Mouse (Mus musculus) ES-Bruce4 (cell line): ENCODE data around the gene Secisbp2l. TPM values are rescaled to one million over a fixed set of nuclear protein-coding genes. Genes with fewer than 3 reads are reported as not detected.

ENCODE experiments used
- H3K27ac ChIP-seq: 2 replicates; pipeline ENCODE4 v1.5.1; 2012; ENCODE audit warnings: low read length, inconsistent platforms; ENCODE audit not compliant: insufficient read depth
- H3K27me3 ChIP-seq: 2 replicates; pipeline ENCODE4 v1.6.1; 2012; ENCODE audit warnings: mild to moderate bottlenecking, low read length, inconsistent platforms; ENCODE audit not compliant: control insufficient read depth, poor library complexity, insufficient read depth, severe bottlenecking
- H3K36me3 ChIP-seq: 2 replicates; pipeline ENCODE4 v1.6.1; 2012; ENCODE audit warnings: inconsistent platforms, mild to moderate bottlenecking, low read length, moderate library complexity; ENCODE audit not compliant: control insufficient read depth, poor library complexity, insufficient read depth, severe bottlenecking
- H3K4me1 ChIP-seq: one replicate; pipeline ENCODE4 v1.8.1; 2011; ENCODE audit warnings: low read length; ENCODE audit not compliant: control insufficient read depth, insufficient read depth
- H3K4me3 ChIP-seq: 2 replicates; pipeline ENCODE4 v1.5.1; 2011; ENCODE audit warnings: low read depth, mild to moderate bottlenecking, low read length
- H3K9ac ChIP-seq: 2 replicates; pipeline ENCODE4 v1.6.1; 2012; ENCODE audit warnings: low read depth, mild to moderate bottlenecking, inconsistent platforms; ENCODE audit not compliant: poor library complexity, severe bottlenecking
- H3K9me3 ChIP-seq: replicated peaks from 2 replicates; pipeline ENCODE4 v1.6.1; 2012; ENCODE audit warnings: mild to moderate bottlenecking, low read length, inconsistent platforms; ENCODE audit not compliant: control insufficient read depth, poor library complexity, insufficient read depth, severe bottlenecking
- CTCF ChIP-seq: IDR thresholded peaks from one replicate; pipeline ENCODE4 v1.8.1; 2011; ENCODE audit warnings: low read depth, low read length
- EP300 ChIP-seq: IDR thresholded peaks from 2 replicates; pipeline ENCODE4 v1.6.1; 2011; ENCODE audit warnings: low read depth, low read length; ENCODE audit not compliant: insufficient read depth
- POLR2A ChIP-seq: IDR thresholded peaks from one replicate; pipeline ENCODE4 v1.8.1; 2011; ENCODE audit warnings: low read length; ENCODE audit not compliant: insufficient read depth
- polyA plus RNA-seq: library from polyadenylated mRNA; stranded (reverse); fragments of >200 nt; gene quantifications from 2 replicates; pipeline ENCODE4 v1.2.4, GENCODE M21; 2011; ENCODE audit warnings: low read depth; ENCODE audit not compliant: missing spikeins, insufficient read depth, insufficient read length

Gene Secisbp2l
- 20.8 and 21.4 TPM in 2 replicates for polyA plus RNA-seq

DNA sequence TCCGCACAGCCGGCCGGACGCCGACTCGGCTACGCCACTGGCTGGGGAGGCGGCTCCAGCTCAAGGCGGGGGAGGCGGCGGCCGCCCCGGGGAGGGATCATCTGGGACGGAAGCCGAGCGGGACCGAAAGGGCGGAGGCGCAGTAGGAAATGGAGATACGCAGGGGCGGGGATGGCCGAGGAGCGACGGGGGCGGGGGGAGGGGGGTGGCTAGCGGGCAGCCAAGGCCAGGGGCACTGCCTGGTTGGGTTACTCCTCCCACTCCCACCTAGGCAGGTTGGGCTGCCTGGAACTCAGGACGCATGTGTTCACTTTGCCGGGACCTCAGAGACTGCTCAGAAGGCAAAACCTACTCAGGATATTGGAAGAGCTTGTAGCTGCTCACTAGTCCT, at the start of gene Secisbp2l:
Gene Secisbp2l, minus strand, starts transcription at position 152 of the 391 bp plus-strand sequence.
- H3K9ac ChIP-seq = peak within 1 kb of the TSS; percentile 99
- H3K36me3 ChIP-seq = no peaks in the 10 kb centered on the region; the same call in 1 of the 2 replicates
- TF ChIP-seq CTCF = no peak
- TF ChIP-seq POLR2A = peak; percentile 63
- peak within 1 kb of the TSS; percentile 97 for H3K4me3 ChIP-seq
- no peak within 1 kb of the TSS for H3K27ac ChIP-seq
- H3K27me3 ChIP-seq = no peaks in the 10 kb centered on the region
- H3K4me1 ChIP-seq = no peaks in the 10 kb centered on the region
- no peaks in the 10 kb centered on the region for H3K9me3 ChIP-seq

DNA sequence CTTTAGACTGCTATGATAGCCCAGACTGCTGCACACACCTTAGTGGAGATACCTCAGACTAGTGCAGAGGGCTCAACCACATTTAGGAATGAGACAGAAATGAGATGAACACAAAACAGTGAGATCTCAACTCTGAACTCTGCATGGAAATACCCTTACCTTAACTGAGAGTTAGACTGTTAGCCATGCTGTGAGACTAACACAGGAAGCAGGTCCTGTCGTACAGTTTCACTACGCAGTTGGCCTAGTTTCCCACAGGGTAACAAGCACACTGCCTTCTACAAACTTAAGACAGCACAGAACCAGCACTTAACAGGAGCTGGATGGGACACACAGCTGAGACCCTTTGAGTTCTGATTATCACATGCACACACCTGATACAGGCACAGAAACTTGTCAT, 47.3 kb upstream of the Secisbp2l start:
- peaks cover 32% of the 10 kb centered on the region for H3K36me3 ChIP-seq

DNA sequence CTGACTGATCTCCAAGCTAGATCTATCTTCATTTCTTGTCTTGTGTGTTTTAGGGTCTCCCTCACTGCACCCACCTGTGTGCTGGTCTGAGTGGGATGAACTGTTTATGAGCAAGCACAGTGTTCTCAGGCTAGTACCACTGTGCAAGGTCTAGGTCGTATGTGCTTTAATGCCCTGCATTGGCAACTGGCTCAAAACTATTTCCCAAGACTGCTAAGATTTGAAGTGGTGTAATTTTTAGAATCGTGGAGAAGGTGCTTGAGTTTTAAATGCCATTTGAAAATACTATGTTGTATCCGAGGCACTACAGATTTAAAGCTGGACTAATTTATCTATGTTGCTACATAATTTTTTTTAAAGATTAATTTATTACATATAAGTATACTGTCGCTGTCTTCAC, 45.2 kb upstream of the Secisbp2l start:
- no peaks in the 10 kb centered on the region for H3K9me3 ChIP-seq
- H3K36me3 ChIP-seq = peaks cover 14% of the 10 kb centered on the region
- TF ChIP-seq EP300 (no peak), CTCF (no peak), POLR2A (no peak)

More for the DNA sequence above, 47.3 kb upstream of the Secisbp2l start:
- TF ChIP-seq POLR2A (no peak), CTCF (no peak), EP300 (no peak)
- no peaks in the 10 kb centered on the region for H3K27me3 ChIP-seq
- no peak overlapping the region for H3K27ac ChIP-seq
- no peaks in the 10 kb centered on the region for H3K9me3 ChIP-seq
- H3K4me3 ChIP-seq = no peak overlapping the region
- H3K9ac ChIP-seq = no peak overlapping the region
- no peaks in the 10 kb centered on the region for H3K4me1 ChIP-seq

DNA sequence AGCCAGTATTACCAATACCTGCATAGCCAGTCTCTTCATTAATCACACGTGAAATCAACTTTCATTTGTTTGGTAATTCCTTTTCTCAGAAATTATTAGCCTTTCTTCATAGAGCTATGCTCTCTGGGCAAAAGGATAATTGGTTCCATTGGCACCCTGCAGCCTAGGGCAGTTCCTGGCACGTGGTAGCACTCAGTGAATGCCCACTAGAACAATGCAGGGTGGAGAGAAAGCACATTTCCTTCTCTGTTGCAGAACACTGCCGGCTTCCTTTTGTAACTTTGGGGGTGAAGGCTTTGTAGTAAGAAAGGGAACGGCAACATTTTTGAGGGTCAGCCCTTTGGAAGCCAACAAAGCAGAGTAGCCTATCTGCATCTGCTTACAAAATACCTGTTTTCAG, 43.5 kb upstream of the Secisbp2l start:
- no peak overlapping the region for H3K27ac ChIP-seq
- H3K9me3 ChIP-seq = no peaks in the 10 kb centered on the region
- H3K9ac ChIP-seq = no peak overlapping the region
- H3K27me3 ChIP-seq = no peaks in the 10 kb centered on the region
- H3K4me1 ChIP-seq = peaks cover 2% of the 10 kb centered on the region
- peaks cover 3% of the 10 kb centered on the region; the same call in 1 of the 2 replicates for H3K36me3 ChIP-seq
- no peak overlapping the region for H3K4me3 ChIP-seq
- TF ChIP-seq CTCF (no peak), EP300 (no peak), POLR2A (no peak)

More for the DNA sequence above, 45.2 kb upstream of the Secisbp2l start:
- Histone ChIP-seq H3K27me3 (no peaks in the 10 kb centered on the region), H3K27ac (no peak overlapping the region), H3K4me3 (no peak overlapping the region), H3K9ac (no peak overlapping the region), H3K4me1 (peaks cover 2% of the 10 kb centered on the region)

DNA sequence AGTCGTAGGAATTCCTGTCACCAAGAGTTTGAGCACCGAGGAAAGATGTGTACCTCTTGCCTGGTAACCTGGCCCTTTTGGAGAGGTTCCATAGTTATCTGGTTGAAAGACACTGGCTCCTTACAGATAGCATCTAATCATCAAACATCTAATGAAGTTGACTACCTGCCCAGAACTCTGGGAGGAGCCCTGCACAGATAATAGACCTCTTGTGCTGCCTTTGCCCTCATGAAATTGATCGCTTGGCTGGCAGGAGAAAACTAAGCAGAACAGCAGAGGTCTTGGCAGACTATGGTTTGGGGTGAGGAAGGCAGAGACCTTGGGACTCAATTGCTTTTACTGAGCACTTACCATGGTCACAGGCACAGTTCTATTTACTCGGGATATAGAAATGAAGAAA, 37.7 kb upstream of the Secisbp2l start:
- TF ChIP-seq EP300 = no peak
- TF ChIP-seq CTCF = no peak
- TF ChIP-seq POLR2A = no peak
- Histone ChIP-seq H3K4me3 (no peak overlapping the region), H3K9ac (no peak overlapping the region)

DNA sequence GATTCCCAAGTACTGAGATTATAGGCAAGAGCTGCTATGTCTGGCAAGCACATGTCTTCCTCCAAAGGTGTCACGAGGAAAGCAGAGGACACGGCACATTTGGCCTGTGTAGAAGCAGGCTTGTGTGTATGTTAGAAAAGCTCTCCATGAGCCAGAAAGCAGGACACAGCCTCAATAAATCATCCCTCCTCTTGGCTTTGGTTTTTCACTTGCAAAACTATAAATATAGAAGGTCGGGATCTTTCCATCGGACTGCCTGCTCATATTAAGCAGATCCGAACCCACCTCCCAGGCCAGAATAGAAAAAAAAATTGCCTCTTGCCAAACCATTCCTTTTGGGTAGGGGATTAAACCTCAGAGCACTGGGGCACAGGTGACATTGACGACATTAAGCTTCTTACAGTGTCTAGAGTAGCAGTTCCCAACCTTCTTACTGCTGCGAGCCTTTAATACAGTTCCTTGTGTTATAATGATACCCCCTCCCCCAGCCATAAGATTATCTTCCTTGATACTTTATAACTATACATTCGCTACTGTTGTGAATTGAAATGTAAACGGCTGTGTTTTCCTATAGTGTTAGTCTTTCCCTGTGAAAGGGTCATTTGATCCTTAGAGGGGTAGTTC, 31.4 kb upstream of the Secisbp2l start:
- Histone ChIP-seq H3K9ac (no peak overlapping the region), H3K27ac (no peak overlapping the region), H3K36me3 (no peaks in the 10 kb centered on the region), H3K4me3 (no peak overlapping the region), H3K9me3 (no peaks in the 10 kb centered on the region), H3K4me1 (no peaks in the 10 kb centered on the region), H3K27me3 (no peaks in the 10 kb centered on the region)
- TF ChIP-seq CTCF = no peak
- no peak for TF ChIP-seq EP300
- no peak for TF ChIP-seq POLR2A

More for the DNA sequence above, 37.7 kb upstream of the Secisbp2l start:
- Histone ChIP-seq H3K27ac (no peak overlapping the region), H3K36me3 (no peaks in the 10 kb centered on the region), H3K9me3 (no peaks in the 10 kb centered on the region), H3K27me3 (no peaks in the 10 kb centered on the region), H3K4me1 (peaks cover 2% of the 10 kb centered on the region)
